Mouse (Mus musculus): ENCODE measurements around the gene Kat2b. TPM values are rescaled to one million over a fixed set of nuclear protein-coding genes. Genes with fewer than 3 reads are reported as not detected.

Gene Kat2b
- total and polyA plus RNA-seq, 3 experiments: 6.2 to 7.4 TPM; not detected in 1

DNA sequence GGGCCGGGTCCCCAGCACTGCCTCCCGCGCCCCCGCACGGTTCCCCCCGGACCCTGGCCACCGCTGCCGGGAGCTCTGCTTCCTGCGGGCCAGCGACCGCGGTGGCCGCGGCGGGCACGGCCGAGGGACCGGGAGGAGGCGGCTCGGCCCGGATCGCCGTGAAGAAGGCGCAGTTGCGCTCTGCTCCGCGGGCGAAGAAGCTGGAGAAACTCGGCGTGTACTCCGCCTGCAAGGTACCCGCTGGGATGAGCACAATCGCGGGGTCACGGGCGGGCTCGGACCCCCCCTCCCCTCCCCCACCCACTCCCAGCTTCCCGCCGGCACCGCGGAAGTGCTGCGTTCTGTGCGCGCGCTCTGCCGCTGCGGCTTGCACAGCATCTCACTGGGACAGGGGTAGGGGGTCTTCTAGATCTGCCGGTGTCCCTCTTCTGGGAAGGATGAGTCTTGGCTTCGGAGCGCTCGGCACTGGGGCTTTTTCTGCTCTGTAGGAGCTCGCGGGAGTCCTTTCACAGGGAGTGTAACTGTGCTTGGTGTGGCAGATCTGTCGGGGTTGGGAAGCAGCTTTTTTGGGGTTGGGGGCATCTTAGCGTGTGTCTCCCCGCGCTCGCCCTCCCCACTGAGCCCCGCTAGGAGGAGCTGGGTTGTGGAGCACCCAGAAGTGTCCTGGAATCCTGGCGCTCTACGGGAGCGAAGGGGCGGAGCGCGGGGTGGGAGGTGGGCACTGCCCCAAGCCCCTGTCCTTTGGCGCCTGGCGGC, 863 bp downstream of the Kat2b start:
- peak overlapping the region; percentile 98 for H3K9ac ChIP-seq (ENCODE audit: control insufficient read depth, low read depth, low read length, poor library complexity, severe bottlenecking)
- no peaks in the 10 kb centered on the region for H3K9me3 ChIP-seq (replicated peaks; ENCODE audit: insufficient read depth, low read length)
- H3K79me2 ChIP-seq (ENCODE audit: control insufficient read depth, insufficient read depth, low read length, poor library complexity): peaks cover 35% of the 10 kb centered on the region
- H3K4me1 ChIP-seq (ENCODE audit: control insufficient read depth in 1 of 2, insufficient read depth in 2 of 2, low read length in 2 of 2): peaks cover 0 to 8% of the 10 kb centered on the region in 2 experiments; a peak in 3 of 4 replicates
- peak overlapping the region; percentile 85 for H3K27ac ChIP-seq (ENCODE audit: control insufficient read depth, low read depth, low read length)
- DNase-seq (ENCODE audit: low read depth, low spot score): peak; percentile 65
- peak overlapping the region; percentile 83 to 92 for H3K4me3 ChIP-seq (ENCODE audit: control insufficient read depth in 1 of 2, insufficient read depth in 1 of 2, low read depth in 2 of 2, low read length in 2 of 2)
- TF ChIP-seq E2F4 (IDR thresholded peaks at IDR 0.05; ENCODE audit: borderline replicate concordance, low read depth, low read length) (0 out of 2 replicates have a peak, but pooled peaks have one; percentile 28), MAZ (IDR thresholded peaks at IDR 0.05; ENCODE audit: low read depth, low read length) (peak; percentile 42; the same call in 1 of the 2 replicates), HCFC1 (IDR thresholded peaks at IDR 0.05; ENCODE audit: low read depth, low read length) (0 out of 2 replicates have a peak, but pooled peaks have one; percentile 20), CTCF (IDR thresholded peaks at IDR 0.05 in 2 of 3, conservative IDR thresholded peaks at IDR 0.05 in 1 of 3; ENCODE audit: control insufficient read depth in 1 of 3, insufficient read depth in 1 of 3, low read depth in 2 of 3, low read length in 3 of 3, poor library complexity in 1 of 3, severe bottlenecking in 1 of 3) (no peak), KAT2A (conservative IDR thresholded peaks at IDR 0.05; ENCODE audit: low read depth, low read length) (no peak), ETS1 (IDR thresholded peaks at IDR 0.05; ENCODE audit: low read depth, low read length) (peak; percentile 50; the same call in 1 of the 2 replicates), BHLHE40 (IDR thresholded peaks at IDR 0.05; ENCODE audit: borderline replicate concordance, low read depth, low read length) (peak; percentile 22; the same call in 1 of the 2 replicates), CHD1 (IDR thresholded peaks at IDR 0.05; ENCODE audit: low read depth, low read length) (0 out of 2 replicates have a peak, but pooled peaks have one; percentile 58), MYC (IDR thresholded peaks at IDR 0.05; ENCODE audit: low read depth, low read length) (no peak), ELF1 (IDR thresholded peaks at IDR 0.05; ENCODE audit: low read depth, low read length) (peak; percentile 56; the same call in 1 of the 2 replicates), SIN3A (IDR thresholded peaks at IDR 0.05; ENCODE audit: low read length) (peak; percentile 34), NRF1 (IDR thresholded peaks at IDR 0.05; ENCODE audit: insufficient read depth, low read depth, low read length, poor library complexity, severe bottlenecking) (no peak), TCF12 (IDR thresholded peaks at IDR 0.05; ENCODE audit: low read depth, low read length) (no peak), ZNF384 (IDR thresholded peaks at IDR 0.05; ENCODE audit: low read depth, low read length) (peak; percentile 8; the same call in 1 of the 2 replicates), POLR2A (IDR thresholded peaks at IDR 0.05; ENCODE audit: control insufficient read depth in 1 of 2, insufficient read depth in 1 of 2, low read depth in 1 of 2, low read length in 2 of 2, poor library complexity in 1 of 2) (peak in 1 of 2 experiments; percentile 36; a peak in 3 of 4 replicates)
- no peaks in the 10 kb centered on the region for H3K27me3 ChIP-seq (ENCODE audit: control insufficient read depth in 1 of 2, insufficient read depth in 2 of 2, low read length in 2 of 2)
- peaks cover 0 to 2% of the 10 kb centered on the region in 2 experiments; a peak in 1 of 4 replicates for H3K36me3 ChIP-seq (ENCODE audit: control insufficient read depth in 1 of 2, insufficient read depth in 2 of 2, low read length in 2 of 2)

DNA sequence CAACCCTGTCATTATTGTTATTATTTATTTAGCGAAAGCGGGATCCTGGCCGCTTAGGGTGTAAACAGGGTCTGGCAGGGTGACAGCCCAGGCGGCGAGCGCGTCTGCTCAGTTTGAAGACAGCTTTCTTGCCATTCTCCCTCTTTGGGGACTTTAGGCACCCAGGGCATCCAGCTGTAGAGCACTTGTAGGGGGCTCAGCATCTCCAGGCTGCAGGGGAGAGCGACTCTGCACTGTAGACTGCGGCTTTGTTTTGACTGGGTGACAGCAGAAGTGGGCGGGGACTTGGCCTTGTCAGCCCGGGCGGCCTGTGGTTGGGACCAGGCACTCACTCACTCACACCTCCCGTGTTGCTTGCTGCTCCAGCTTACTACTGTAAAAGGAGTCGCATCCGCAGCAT, 1.5 kb downstream of the Kat2b start:
- H3K4me1 ChIP-seq (ENCODE audit: control insufficient read depth in 1 of 2, insufficient read depth in 2 of 2, low read length in 2 of 2): peaks cover 0 to 8% of the 10 kb centered on the region in 2 experiments; a peak in 3 of 4 replicates
- H3K4me3 ChIP-seq (ENCODE audit: control insufficient read depth in 1 of 2, insufficient read depth in 1 of 2, low read depth in 2 of 2, low read length in 2 of 2): peak overlapping the region; percentile 83 to 92
- H3K27ac ChIP-seq (ENCODE audit: control insufficient read depth, low read depth, low read length): peak overlapping the region; percentile 85
- H3K36me3 ChIP-seq (ENCODE audit: control insufficient read depth in 1 of 2, insufficient read depth in 2 of 2, low read length in 2 of 2): peaks cover 0 to 2% of the 10 kb centered on the region in 2 experiments; a peak in 1 of 4 replicates
- H3K9me3 ChIP-seq (replicated peaks; ENCODE audit: insufficient read depth, low read length): no peaks in the 10 kb centered on the region
- H3K27me3 ChIP-seq (ENCODE audit: control insufficient read depth in 1 of 2, insufficient read depth in 2 of 2, low read length in 2 of 2): no peaks in the 10 kb centered on the region
- peak; percentile 93 for DNase-seq (ENCODE audit: low read depth, low spot score)
- peaks cover 39% of the 10 kb centered on the region for H3K79me2 ChIP-seq (ENCODE audit: control insufficient read depth, insufficient read depth, low read length, poor library complexity)
- H3K9ac ChIP-seq (ENCODE audit: control insufficient read depth, low read depth, low read length, poor library complexity, severe bottlenecking): peak overlapping the region; percentile 98
- TF ChIP-seq RAD21 (IDR thresholded peaks at IDR 0.05; ENCODE audit: low read depth, low read length) (no peak), POLR2A (IDR thresholded peaks at IDR 0.05; ENCODE audit: control insufficient read depth in 1 of 2, insufficient read depth in 1 of 2, low read depth in 1 of 2, low read length in 2 of 2, poor library complexity in 1 of 2) (peak in 1 of 2 experiments; percentile 47; a peak in 2 of 4 replicates), TBP (IDR thresholded peaks at IDR 0.05; ENCODE audit: low read depth, low read length) (peak; percentile 80), KAT2A (conservative IDR thresholded peaks at IDR 0.05; ENCODE audit: low read depth, low read length) (no peak), GABPA (IDR thresholded peaks at IDR 0.05; ENCODE audit: low read depth, low read length) (no peak), ZMIZ1 (IDR thresholded peaks at IDR 0.05; ENCODE audit: low read depth, low read length) (no peak; the same call in 1 of the 2 replicates), MAZ (IDR thresholded peaks at IDR 0.05; ENCODE audit: low read depth, low read length) (no peak), JUND (IDR thresholded peaks at IDR 0.05; ENCODE audit: low read depth, low read length) (no peak), MYC (IDR thresholded peaks at IDR 0.05; ENCODE audit: low read depth, low read length) (no peak), MEF2A (IDR thresholded peaks at IDR 0.05; ENCODE audit: extremely low read depth, insufficient replicate concordance, low read depth, low read length, poor library complexity, severe bottlenecking) (no peak), E2F4 (IDR thresholded peaks at IDR 0.05; ENCODE audit: borderline replicate concordance, low read depth, low read length) (no peak), POLR2AphosphoS2 (IDR thresholded peaks at IDR 0.05; ENCODE audit: low read length) (peak; percentile 30; the same call in 1 of the 2 replicates), GATA1 (IDR thresholded peaks at IDR 0.05; ENCODE audit: low read depth, low read length) (no peak), MYB (IDR thresholded peaks at IDR 0.05; ENCODE audit: low read depth, low read length) (no peak), SMC3 (IDR thresholded peaks at IDR 0.05; ENCODE audit: low read depth, low read length) (no peak), CTCF (IDR thresholded peaks at IDR 0.05 in 2 of 3, conservative IDR thresholded peaks at IDR 0.05 in 1 of 3; ENCODE audit: control insufficient read depth in 1 of 3, insufficient read depth in 1 of 3, low read depth in 2 of 3, low read length in 3 of 3, poor library complexity in 1 of 3, severe bottlenecking in 1 of 3) (no peak), BHLHE40 (IDR thresholded peaks at IDR 0.05; ENCODE audit: borderline replicate concordance, low read depth, low read length) (no peak), CHD1 (IDR thresholded peaks at IDR 0.05; ENCODE audit: low read depth, low read length) (no peak), MAX (IDR thresholded peaks at IDR 0.05; ENCODE audit: low read length) (no peak), NELFE (IDR thresholded peaks at IDR 0.05; ENCODE audit: low read depth, low read length) (no peak)

Data from MEL (cell line).